Mouse (Mus musculus) mouse trophoblast stem cell (cell line): Measurements from ENCODE around the gene Hspb6.

Source experiments
- in situ Hi-C, 2 experiments: fragments of 300-500 bp; cut with MseI, MboI; formaldehyde crosslinking; loops; 2 replicates in 1 of 2; 3 replicates in 1 of 2; pipeline ENCODE4 v1.15.1; 2025

The Hspb6 gene

DNA sequence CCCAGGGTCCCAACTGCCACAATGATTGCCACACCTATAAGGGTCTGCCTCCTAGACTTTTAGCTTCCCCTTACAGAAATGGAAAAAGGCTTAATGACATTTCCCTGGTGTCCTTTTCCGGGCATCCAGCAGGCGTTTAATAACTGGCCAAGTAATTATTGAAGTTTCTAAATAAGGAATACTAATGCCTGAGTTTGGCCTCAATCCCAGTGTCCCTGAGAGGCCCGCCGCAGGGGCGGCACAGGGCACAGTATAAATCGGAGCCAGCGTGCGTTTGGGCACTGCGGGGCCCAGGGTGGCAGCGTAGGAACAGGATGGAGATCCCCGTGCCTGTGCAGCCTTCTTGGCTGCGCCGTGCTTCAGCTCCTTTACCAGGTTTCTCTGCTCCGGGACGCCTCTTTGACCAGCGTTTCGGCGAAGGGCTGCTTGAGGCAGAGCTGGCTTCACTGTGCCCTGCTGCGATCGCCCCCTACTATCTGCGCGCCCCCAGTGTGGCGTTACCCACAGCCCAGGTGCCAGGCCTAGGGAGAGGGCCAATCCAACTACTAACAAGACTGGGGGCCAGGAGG is 1.1 kb downstream of the Hspb6 start:
- in situ Hi-C loops = no loop called here

GRCm38 (mm10) chr7:30553810-30554584 is 2.0 kb downstream of the Hspb6 start:
- in situ Hi-C loops = no loop called here

- in situ Hi-C loops = no loop called here
Measured at GRCm38 (mm10) chr7:30556894-30557536, 5.0 kb downstream of the Hspb6 start.

- in situ Hi-C loops = no loop called here
Measured at GRCm38 (mm10) chr7:30557901-30558514, 6.0 kb downstream of the Hspb6 start.

- in situ Hi-C loops = no loop called here
Measured at GRCm38 (mm10) chr7:30558656-30559442, 6.9 kb downstream of the Hspb6 start.

- in situ Hi-C loops = no loop called here
Measured at GRCm38 (mm10) chr7:30559443-30559954, 7.5 kb downstream of the Hspb6 start, which contains the start of gene Lin37. TSS of gene Lin37 (minus strand) at chr7:30559838.

- in situ Hi-C loops = no loop called here
Measured at GRCm38 (mm10) chr7:30560296-30560695, 8.3 kb downstream of the Hspb6 start.

GRCm38 (mm10) chr7:30562526-30563116 is 10.6 kb downstream of the Hspb6 start:
- in situ Hi-C loops = no loop called here

GRCm38 (mm10) chr7:30563117-30563905 is 11.3 kb downstream of the Hspb6 start, which contains the start of the genes U2af1l4, Gm49396 and Psenen:
TSS of gene U2af1l4 (plus strand) at chr7:30563301.
TSS of gene Gm49396 (plus strand) at chr7:30563344.
TSS of gene Psenen (minus strand) at chr7:30563627.
- in situ Hi-C loops = no loop called here

- in situ Hi-C loops = no loop called here
Measured at GRCm38 (mm10) chr7:30563906-30564280, 11.9 kb downstream of the Hspb6 start.

DNA sequence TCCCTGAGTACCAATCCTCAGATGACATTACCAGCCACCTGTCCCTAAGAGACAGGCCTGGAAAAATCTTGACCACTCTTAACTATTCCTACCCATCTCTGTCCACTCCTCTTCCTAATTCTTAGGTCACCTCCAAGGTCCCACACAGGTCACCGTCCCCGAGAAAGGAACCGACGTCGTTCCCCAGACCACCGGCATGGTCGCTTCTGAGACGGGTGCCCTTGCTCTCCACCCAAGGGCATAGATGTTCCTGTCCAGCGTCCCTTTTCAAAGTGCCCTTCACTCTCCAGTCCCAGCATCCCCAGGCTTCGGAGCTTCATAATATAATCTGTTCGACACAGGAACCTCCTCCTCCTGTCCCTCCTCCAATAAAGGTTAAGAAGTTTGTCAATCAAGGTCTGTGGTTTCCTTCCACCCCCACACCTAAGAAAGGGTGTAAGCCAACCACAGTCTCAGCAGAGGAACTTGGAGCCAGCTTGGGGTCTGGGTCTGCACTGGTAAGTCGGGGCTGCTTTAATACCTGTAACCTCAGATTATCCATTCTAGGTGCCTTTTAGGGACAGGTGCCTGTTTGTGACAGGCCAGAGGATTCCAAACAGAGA is 13.1 kb downstream of the Hspb6 start, which contains the start of gene Igflr1:
Igflr1 (plus strand) TSS at position 458 of the 602 bp plus-strand sequence.
- in situ Hi-C loops = no loop called here

DNA sequence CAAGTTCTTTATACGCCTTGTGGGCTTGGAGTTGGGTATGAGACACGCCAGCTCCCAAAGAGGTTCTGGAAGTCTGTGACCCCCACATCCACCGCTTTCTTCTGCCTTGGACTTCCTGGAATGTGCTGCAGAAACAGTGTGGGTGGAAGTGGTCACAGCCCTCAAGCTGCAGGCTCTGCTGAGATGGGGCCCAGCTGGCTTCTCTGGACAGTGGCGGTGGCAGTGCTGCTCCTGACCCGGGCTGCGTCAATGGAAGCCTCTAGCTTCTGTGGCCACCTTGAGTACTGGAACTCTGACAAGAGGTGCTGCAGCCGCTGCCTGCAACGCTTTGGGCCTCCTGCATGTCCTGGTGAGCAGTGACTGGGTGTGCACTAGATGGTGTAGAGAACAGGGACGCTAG is 14.1 kb downstream of the Hspb6 start:
- in situ Hi-C loops = no loop called here

DNA sequence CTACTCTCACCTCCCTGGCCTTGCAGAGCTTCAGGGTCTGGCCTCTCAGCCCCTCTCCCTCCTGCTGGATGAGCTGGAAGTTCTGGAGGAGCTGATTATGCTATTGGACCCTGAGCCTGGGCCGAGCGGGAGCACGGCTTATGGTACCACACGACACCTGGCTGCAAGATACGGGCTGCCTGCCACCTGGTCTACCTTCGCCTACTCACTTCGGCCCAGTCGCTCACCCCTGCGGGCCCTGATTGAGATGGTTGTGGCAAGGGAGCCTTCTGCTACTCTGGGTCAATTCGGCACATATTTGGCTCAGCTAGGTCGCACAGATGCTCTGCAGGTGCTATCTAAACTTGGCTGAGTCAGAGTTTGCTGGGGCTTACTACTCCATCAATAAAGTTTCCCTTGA is 15.6 kb downstream of the Hspb6 start:
- in situ Hi-C loops = no loop called here

- in situ Hi-C loops = no loop called here
Measured at GRCm38 (mm10) chr7:30572389-30572788, 20.4 kb downstream of the Hspb6 start.

- in situ Hi-C loops = no loop called here
Measured at GRCm38 (mm10) chr7:30572969-30573368, 21.0 kb downstream of the Hspb6 start.

DNA sequence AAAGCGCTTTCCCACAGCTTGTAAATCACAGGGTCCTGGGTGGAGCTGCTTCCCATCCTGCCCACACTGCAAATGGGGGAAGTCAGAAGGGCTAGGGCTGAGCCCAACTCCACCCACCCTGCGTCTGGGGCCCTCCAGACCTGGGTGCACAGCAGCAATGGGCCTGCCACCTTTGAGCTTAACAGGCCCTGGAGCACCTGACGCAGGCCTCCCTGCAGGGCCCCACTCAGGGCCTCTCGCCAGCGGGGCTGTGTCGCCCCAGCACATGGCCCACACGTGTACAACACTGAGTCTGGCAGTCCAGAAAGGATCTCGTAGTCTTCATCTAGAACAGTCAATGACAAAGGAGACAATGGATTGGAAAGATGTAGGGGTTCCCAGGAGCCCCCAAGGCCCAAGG is 28.0 kb downstream of the Hspb6 start:
- in situ Hi-C loops = no loop called here

DNA sequence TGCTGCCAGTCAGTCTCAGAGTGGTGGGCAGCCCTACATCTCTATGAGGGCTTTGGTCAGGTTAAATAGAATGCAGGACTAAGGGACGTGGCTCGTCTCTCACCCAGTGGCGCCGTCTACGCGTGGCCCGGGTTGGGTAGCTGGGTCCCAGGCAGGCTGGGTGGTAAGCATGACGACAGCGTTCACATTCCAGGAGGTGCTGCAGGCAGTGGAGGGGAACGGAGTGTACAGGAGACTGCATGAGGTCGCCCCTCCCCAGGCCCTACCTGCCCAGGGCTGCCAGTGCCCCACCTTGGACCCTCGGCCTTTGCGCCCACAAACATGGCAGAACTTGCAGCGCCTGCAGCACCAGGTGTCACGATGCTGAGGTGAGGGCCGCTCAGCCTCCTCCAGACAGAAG is 29.6 kb downstream of the Hspb6 start:
- in situ Hi-C loops = no loop called here

DNA sequence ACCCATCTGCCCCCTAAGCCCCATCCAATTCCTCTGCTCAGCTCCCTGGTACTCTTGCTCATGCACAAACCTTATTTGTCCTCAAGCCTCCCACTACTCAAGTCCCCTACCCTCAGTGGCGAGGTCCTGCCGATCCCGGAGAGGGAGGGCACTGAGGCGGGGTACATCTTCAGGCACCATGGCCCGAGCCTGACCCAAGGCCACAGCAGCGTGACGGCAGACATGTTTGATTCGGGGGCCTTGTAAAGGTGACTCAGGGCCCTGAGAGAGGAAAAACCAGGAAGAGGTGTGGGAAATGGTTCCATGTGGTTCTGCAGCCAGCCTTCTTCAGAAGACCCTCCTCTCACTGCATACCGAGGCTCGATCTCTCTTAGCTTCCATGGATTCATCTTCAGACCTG is 32.4 kb downstream of the Hspb6 start:
- in situ Hi-C loops = no loop called here

- in situ Hi-C loops = no loop called here
Measured at GRCm38 (mm10) chr7:30585170-30585569, 33.2 kb downstream of the Hspb6 start.
